In the genomic region with DNA sequence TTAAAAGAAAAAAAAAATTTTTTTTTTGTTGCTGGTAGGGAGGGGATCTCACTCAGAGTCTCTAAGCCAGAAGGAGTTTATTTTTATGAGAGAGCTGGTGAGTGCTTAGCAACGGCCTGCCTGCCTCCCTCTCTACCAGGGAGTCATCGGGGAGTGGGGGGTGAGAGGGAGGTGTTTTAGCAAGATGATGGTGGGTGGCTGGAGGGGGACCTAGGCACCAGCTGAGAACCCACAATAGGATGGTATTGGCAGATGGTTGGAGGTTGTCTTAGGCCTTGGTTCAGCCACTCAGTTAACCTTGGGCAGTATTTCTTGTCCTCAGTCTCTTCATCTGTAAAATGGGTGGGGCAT, we compare ENCODE assay signal across 8 mouse cellular contexts. TPM values are rescaled to one million over a fixed set of nuclear protein-coding genes. Genes with fewer than 3 reads are reported as not detected.
DNase-seq lines count a peak whose midpoint lies in the region; ATAC-seq and TF ChIP-seq lines count a peak whose summit lies in the region.

No protein-coding gene starts in this region.

- 0 out of 2 replicates have a peak overlapping the region, but pooled peaks have one; percentile 2 for H3K27ac ChIP-seq in embryonic fibroblast, embryonic 13.5 days (ENCODE audit: insufficient read depth, low read length)
- H3K27ac ChIP-seq in intestine, embryonic 15.5 days, result peak overlapping the region; percentile 48
- H3K27ac ChIP-seq in midbrain, embryonic 10.5 days (replicated peaks), result no peak overlapping the region

- TF ChIP-seq POLR2A in embryonic fibroblast, embryonic 13.5 days (IDR thresholded peaks at IDR 0.05; ENCODE audit: low read depth, low read length), result no peak

- 9% methylated on average over 2 of the region's 2 CpGs for WGBS in intestine, embryonic 15.5 days
- WGBS in midbrain, embryonic 10.5 days, result 45% methylated on average over 2 of the region's 2 CpGs

- H3K4me2 ChIP-seq in intestine, embryonic 15.5 days (replicated peaks), result peak overlapping the region; percentile 90

- no peak for ATAC-seq in intestine, embryonic 15.5 days

- intact Hi-C loops in left cerebral cortex, postnatal 4 days (cut with DNase I), result no loop called here

- peaks cover 29% of the 10 kb centered on the region for H3K4me1 ChIP-seq in embryonic fibroblast, embryonic 13.5 days (ENCODE audit: control insufficient read depth, insufficient read depth, low read length)
- H3K4me1 ChIP-seq in intestine, embryonic 15.5 days (replicated peaks), result peaks cover 49% of the 10 kb centered on the region
- H3K4me1 ChIP-seq in midbrain, embryonic 10.5 days, result peaks cover 44% of the 10 kb centered on the region

- TF ChIP-seq CTCF in embryonic fibroblast, embryonic 13.5 days (IDR thresholded peaks at IDR 0.05; ENCODE audit: borderline replicate concordance, insufficient read depth, low read length), result no peak

- no peaks in the 10 kb centered on the region for H3K36me3 ChIP-seq in intestine, embryonic 15.5 days
- peaks cover 10% of the 10 kb centered on the region for H3K36me3 ChIP-seq in midbrain, embryonic 10.5 days

- no peaks in the 10 kb centered on the region for H3K27me3 ChIP-seq in intestine, embryonic 15.5 days (replicated peaks)
- H3K27me3 ChIP-seq in midbrain, embryonic 10.5 days (ENCODE audit: low read depth, poor library complexity, severe bottlenecking), result no peaks in the 10 kb centered on the region

- H3K9me3 ChIP-seq in intestine, embryonic 15.5 days, result no peaks in the 10 kb centered on the region
- H3K9me3 ChIP-seq in midbrain, embryonic 10.5 days (replicated peaks), result no peaks in the 10 kb centered on the region

- H3K4me3 ChIP-seq in embryonic fibroblast, embryonic 13.5 days (ENCODE audit: insufficient read depth, low read length), result peak overlapping the region; percentile 72
- H3K4me3 ChIP-seq in intestine, embryonic 15.5 days (replicated peaks), result peak overlapping the region; percentile 96
- H3K4me3 ChIP-seq in midbrain, embryonic 10.5 days, result peak overlapping the region; percentile 85

- H3K9ac ChIP-seq in intestine, embryonic 15.5 days, result peak overlapping the region; percentile 95; the same call in 1 of the 2 replicates

- peak; percentile 61 for DNase-seq in left cerebral cortex, adult 11 months (ENCODE audit: low spot score)
- DNase-seq in left cerebral cortex, postnatal 4 days, result no peak
- DNase-seq in midbrain, embryonic 10.5 days (ENCODE audit: low spot score), result no peak
- no peak for DNase-seq in adipocyte (ENCODE audit: low spot score)
- no peak for DNase-seq in cerebellum, adult 11 months
- DNase-seq in thymus, postnatal 25 days, result no peak

RNA-seq across cellular contexts. Expression of a gene that starts 1.7 kb away (rescaled TPM):
- total RNA-seq in left cerebral cortex, postnatal 4 days (2021), result 100 to 1,000 TPM; 214 to 227 TPM
- 79.8 and 108 TPM in 2 replicates for polyA plus RNA-seq in embryonic fibroblast, embryonic 13.5 days (2011; ENCODE audit: insufficient read length, low read depth, missing spikeins)
- polyA plus RNA-seq in intestine, embryonic 15.5 days (2015; fragmentation: Nextera tagmentation; extraction: Ambion mirVana), result 78.0 and 87.9 TPM in 2 replicates
- polyA plus RNA-seq in midbrain, embryonic 10.5 days (2016; fragmentation: Nextera tagmentation; extraction: Ambion mirVana), result 49.5 and 63.7 TPM in 2 replicates
